Mouse (Mus musculus) testis, adult 2 months (tissue): ENCODE measurements around the gene Map3k10. TPM values are rescaled to one million over a fixed set of nuclear protein-coding genes. Genes with fewer than 3 reads are reported as not detected.
A peak's percentile ranks its signal among the peaks of the same experiment; 100 is the strongest.

Experiments
- H3K27ac ChIP-seq: fragments of 200-500 bp; 2 replicates; pipeline ENCODE4 v1.5.1; 2012; ENCODE audit warnings: low read depth, low read length; ENCODE audit not compliant: control insufficient read depth, insufficient read depth
- H3K27me3 ChIP-seq: fragments of 200-500 bp; 2 replicates; pipeline ENCODE4 v1.6.1; 2012; ENCODE audit warnings: mild to moderate bottlenecking, low read length, moderate library complexity; ENCODE audit not compliant: control insufficient read depth, insufficient read depth
- H3K36me3 ChIP-seq: fragments of 200-500 bp; 2 replicates; pipeline ENCODE4 v1.6.1; 2012; ENCODE audit warnings: mild to moderate bottlenecking, low read length; ENCODE audit not compliant: control insufficient read depth, insufficient read depth
- H3K4me1 ChIP-seq: fragments of 200-500 bp; 2 replicates; pipeline ENCODE4 v1.6.1; 2012; ENCODE audit warnings: low read length; ENCODE audit not compliant: control insufficient read depth, insufficient read depth
- H3K4me3 ChIP-seq: fragments of 200-500 bp; 2 replicates; pipeline ENCODE4 v1.5.1; 2012; ENCODE audit warnings: low read depth, mild to moderate bottlenecking, low read length, moderate library complexity, mixed read lengths; ENCODE audit not compliant: control insufficient read depth
- CTCF ChIP-seq: fragments of 200-500 bp; IDR thresholded peaks from 2 replicates; pipeline ENCODE4 v1.5.1; 2012; ENCODE audit warnings: low read depth, mild to moderate bottlenecking, inconsistent platforms, low read length, moderate library complexity; ENCODE audit not compliant: control insufficient read depth, insufficient read depth, insufficient replicate concordance
- POLR2A ChIP-seq: fragments of 200-500 bp; IDR thresholded peaks from 2 replicates; pipeline ENCODE4 v1.6.1; 2012; ENCODE audit warnings: low read depth, mild to moderate bottlenecking, inconsistent platforms, low read length, moderate library complexity; ENCODE audit not compliant: control insufficient read depth
- polyA plus RNA-seq: library from polyadenylated mRNA; depleted of rRNA; stranded (reverse); fragments of >200 nt; gene quantifications from 2 replicates; pipeline ENCODE4 v1.2.3, GENCODE M21; 2012

The Map3k10 gene
- polyA plus RNA-seq, 1 experiment, result 26.6 TPM

GRCm38 (mm10) chr7:27687836-27688235, 13.4 kb upstream of the Map3k10 start:
- Histone ChIP-seq H3K36me3 (no peaks in the 10 kb centered on the region), H3K27me3 (no peaks in the 10 kb centered on the region), H3K4me3 (no peak overlapping the region), H3K27ac (no peak overlapping the region), H3K4me1 (peaks cover 12% of the 10 kb centered on the region)
- no peak for TF ChIP-seq CTCF
- no peak for TF ChIP-seq POLR2A

- no peak for TF ChIP-seq POLR2A
- no peak for TF ChIP-seq CTCF
- no peaks in the 10 kb centered on the region for H3K36me3 ChIP-seq
- no peaks in the 10 kb centered on the region for H3K27me3 ChIP-seq
- peaks cover 12% of the 10 kb centered on the region for H3K4me1 ChIP-seq
- H3K4me3 ChIP-seq, result no peak overlapping the region
- H3K27ac ChIP-seq, result no peak overlapping the region
Measured at GRCm38 (mm10) chr7:27687043-27687442, 12.6 kb upstream of the Map3k10 start.

GRCm38 (mm10) chr7:27685681-27686080, 11.3 kb upstream of the Map3k10 start:
- H3K36me3 ChIP-seq, result no peaks in the 10 kb centered on the region
- no peak for TF ChIP-seq CTCF
- H3K27ac ChIP-seq, result no peak overlapping the region
- H3K4me1 ChIP-seq, result peaks cover 14% of the 10 kb centered on the region
- no peak overlapping the region for H3K4me3 ChIP-seq
- H3K27me3 ChIP-seq, result no peaks in the 10 kb centered on the region

- TF ChIP-seq CTCF (no peak), POLR2A (no peak)
- H3K4me1 ChIP-seq, result peaks cover 14% of the 10 kb centered on the region
- H3K27ac ChIP-seq, result no peak overlapping the region
- H3K4me3 ChIP-seq, result no peak overlapping the region
- H3K36me3 ChIP-seq, result no peaks in the 10 kb centered on the region
- H3K27me3 ChIP-seq, result no peaks in the 10 kb centered on the region
Measured at GRCm38 (mm10) chr7:27685220-27685619, 10.8 kb upstream of the Map3k10 start.

- Histone ChIP-seq H3K4me1 (peaks cover 3% of the 10 kb centered on the region), H3K27me3 (no peaks in the 10 kb centered on the region), H3K27ac (no peak overlapping the region), H3K4me3 (no peak overlapping the region), H3K36me3 (no peaks in the 10 kb centered on the region)
- TF ChIP-seq POLR2A (no peak), CTCF (no peak)
Measured at GRCm38 (mm10) chr7:27683218-27683617, 8.8 kb upstream of the Map3k10 start.

- Histone ChIP-seq H3K36me3 (no peaks in the 10 kb centered on the region), H3K27me3 (no peaks in the 10 kb centered on the region), H3K27ac (no peak overlapping the region), H3K4me3 (peak overlapping the region; percentile 41), H3K4me1 (peaks cover 10% of the 10 kb centered on the region)
- TF ChIP-seq POLR2A, result peak; percentile 33; the same call in 1 of the 2 replicates
- TF ChIP-seq CTCF, result no peak
Measured at GRCm38 (mm10) chr7:27675222-27675612, 819 bp upstream of the Map3k10 start.

GRCm38 (mm10) chr7:27674195-27674521, 240 bp downstream of the Map3k10 start:
- peak overlapping the region; percentile 48 for H3K27ac ChIP-seq
- peaks cover 10% of the 10 kb centered on the region for H3K4me1 ChIP-seq
- no peaks in the 10 kb centered on the region for H3K27me3 ChIP-seq
- peak overlapping the region; percentile 89 for H3K4me3 ChIP-seq
- TF ChIP-seq POLR2A (no peak), CTCF (no peak)
- no peaks in the 10 kb centered on the region for H3K36me3 ChIP-seq

GRCm38 (mm10) chr7:27673575-27674131, 745 bp downstream of the Map3k10 start:
- Histone ChIP-seq H3K27ac (peak overlapping the region; percentile 23; the same call in 1 of the 2 replicates), H3K4me1 (peaks cover 10% of the 10 kb centered on the region), H3K27me3 (no peaks in the 10 kb centered on the region), H3K4me3 (peak overlapping the region; percentile 89), H3K36me3 (no peaks in the 10 kb centered on the region)
- TF ChIP-seq POLR2A, result no peak
- TF ChIP-seq CTCF, result no peak
